Mouse (Mus musculus) testis, postnatal 14 days (tissue): ENCODE measurements around the gene Tra2b.
"Not testable (repeated sequence)": the region's sequence is repeated elsewhere in the genome, so short reads cannot be mapped to it uniquely, and the experiment has no call there.

Source experiments
- DNase-seq: peaks from one replicate; pipeline ENCODE4 v3.0.0; 2021; ENCODE audit warnings: low spot score

Tra2b gene

DNA sequence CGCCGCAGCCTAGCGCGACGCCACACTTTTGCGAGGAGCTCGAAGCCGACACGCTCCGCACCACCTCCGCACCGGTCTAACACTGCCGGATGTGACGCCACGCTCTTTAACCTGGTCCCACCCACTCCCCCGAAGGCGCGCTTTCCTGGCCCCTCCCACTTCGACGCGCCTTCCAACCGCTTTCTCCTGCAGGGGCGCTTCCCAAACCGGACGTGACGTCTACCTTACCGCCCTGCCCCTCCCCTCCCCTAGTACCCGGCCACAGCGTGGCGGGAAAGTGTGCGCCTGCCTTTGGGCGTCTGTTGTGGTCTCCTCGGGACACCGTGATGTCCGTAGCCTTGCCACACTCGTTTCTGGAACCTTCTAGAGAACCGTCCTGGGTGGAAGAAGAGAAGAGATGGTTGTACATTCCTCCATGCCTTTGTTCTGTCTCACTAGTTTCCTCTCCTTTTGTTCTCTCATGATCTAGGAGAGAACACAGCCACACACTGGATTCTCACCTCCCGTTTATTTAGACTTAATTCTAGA, at the start of gene Tra2b:
Gene Tra2b, minus strand, starts transcription at position 157 of the 528 bp plus-strand sequence.
- DNase-seq, result peak; percentile 98

DNA sequence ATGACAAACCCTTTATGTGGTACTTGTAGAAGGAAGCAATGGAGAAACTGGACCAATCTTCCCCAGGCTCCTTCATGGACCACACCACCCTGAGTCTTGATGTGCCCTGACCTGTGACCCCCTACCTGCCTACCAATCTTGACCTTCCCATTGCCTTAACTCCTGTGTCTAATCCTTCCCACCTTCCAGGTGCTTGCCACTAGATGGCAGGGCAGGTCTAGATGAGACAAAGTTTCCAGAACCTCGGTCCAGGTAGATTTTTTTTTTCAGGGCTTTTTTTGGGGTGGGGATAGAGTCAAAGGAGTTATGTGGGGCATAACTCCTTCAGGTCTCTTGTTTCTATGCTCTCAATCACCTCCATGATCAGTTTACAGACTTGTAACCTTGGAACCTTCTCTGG, 44.8 kb upstream of the Tra2b start:
- DNase-seq, result no peak

DNA sequence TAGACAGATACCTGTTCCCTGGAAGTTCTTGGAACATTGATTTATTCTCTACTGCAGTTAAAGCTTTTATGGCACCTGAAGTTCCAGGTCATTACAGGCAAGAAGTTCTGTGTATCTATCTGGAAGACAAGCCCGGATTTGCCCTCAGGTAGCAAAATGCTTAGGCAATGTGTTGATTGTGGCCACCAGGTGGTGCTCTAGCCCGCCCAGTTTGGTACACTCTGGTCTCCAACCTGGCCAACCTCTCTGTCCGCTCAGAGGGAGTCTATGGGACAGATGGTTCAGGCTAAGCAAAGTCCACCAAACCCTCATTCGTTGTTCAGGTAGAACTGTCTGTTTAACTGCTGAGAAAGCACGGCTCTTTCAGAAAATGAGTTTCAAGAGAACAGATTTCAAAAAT, 36.8 kb upstream of the Tra2b start:
- DNase-seq, result peak; percentile 31

DNA sequence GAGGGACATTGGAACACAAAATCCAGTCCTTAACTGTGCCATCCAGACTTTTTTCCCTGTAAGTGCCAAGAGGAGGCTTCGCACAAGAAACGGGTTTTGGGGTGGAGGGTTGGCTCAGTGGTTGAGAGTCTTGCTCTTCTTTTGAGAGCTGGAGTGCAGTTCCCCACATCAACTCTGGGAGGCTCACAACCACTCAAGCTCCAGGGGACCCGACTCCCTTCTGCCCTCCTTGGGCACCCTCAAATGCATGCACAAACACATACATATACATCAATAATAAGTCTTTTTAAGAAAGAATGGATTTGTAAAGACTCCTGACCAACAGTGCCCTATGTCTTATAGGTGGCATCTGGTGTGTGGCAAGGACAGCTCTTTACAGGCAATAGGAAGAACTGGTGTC, 35.6 kb upstream of the Tra2b start:
- no peak for DNase-seq

DNA sequence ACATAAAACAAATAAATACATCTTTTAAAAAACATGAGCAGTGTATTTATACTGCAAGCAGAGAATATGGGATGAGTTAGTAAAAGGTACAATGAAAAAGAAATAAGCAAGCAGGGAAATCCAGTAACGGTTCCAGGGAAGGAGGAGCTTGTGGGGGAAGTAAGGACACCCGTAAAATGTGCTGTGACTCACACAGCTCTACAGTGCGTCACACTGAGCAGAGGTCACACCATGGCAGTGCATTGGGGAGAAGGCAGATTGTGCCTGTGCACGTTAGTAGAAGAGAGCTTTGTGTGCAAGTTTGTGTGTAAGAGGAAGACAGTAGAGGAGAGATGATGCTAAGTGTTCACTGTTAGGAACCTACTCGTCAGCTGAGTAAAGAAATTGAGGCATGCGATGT, 31.1 kb upstream of the Tra2b start:
- no peak for DNase-seq

DNA sequence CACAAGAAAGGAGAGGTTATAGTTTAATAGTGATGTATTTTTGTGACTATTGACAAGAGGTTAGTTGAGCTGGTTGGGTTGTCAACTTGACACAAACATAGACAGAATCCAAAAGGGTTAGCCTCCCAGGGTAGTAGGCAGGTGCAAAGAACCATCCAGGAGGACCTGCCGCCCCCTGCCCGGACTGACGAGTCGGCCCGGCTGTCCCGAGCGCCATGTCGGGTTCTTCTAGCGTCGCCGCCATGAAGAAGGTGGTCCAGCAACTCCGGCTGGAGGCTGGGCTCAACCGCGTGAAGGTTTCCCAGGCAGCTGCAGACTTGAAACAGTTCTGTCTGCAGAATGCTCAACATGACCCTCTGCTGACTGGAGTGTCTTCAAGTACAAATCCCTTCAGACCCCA, 29.0 kb upstream of the Tra2b start:
- not testable (repeated sequence) for DNase-seq

DNA sequence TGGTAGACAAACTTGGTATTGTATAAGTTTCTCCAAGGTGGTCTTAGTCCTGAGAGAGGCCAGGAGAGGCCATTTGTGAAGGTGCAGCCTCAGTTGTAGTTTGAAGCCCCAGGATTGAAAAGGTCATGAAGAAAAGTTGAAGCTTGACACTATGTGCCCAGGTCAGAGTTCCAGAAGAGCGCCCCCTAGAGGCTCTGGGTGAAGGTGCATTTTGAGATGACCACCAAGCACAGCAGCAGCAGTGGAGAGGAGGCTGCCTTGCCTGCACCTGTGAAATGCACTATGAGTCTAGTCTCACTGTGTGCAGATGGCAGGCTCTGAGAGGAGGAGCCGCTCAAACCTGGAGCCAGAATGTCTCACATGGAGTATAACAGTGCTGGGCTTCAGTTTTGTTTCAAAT, 27.8 kb upstream of the Tra2b start:
- DNase-seq, result peak; percentile 14

DNA sequence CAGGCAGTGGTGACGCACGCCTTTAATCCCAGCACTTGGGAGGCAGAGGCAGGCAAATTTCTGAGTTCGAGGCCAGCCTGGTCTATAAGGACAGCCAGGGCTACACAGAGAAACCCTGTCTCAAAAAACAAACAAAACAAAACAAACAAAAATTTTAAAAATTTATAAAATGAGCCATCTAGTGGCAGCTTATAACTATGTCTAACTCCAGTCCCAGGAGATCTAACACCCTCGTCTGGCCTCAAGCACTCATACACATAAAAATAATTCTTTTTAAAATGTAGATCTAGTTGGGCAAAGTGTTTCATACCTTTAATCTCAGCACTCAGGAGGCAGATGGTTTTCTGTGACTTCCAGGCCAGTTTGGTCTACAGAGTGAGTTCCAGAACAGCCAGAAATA, 26.6 kb upstream of the Tra2b start:
- no peak for DNase-seq

DNA sequence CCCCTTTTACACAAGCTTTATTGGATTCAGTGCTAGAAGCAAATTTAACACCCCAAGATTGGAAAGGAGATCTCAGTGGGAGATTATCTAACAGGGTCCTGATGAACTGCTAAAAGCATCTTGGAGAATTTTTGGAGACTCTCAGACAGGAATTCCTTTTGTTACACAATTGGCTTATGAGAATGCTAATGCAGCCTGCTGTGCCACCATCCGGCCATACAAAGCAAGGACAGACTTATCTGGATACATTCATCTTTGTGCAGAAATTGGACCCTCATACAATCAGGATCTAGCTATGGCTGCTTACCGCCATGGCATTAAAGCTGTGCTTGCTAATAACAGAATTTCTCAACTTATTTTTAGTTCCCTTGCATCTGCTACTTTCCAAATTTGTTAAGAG, 23.8 kb upstream of the Tra2b start:
- no peak for DNase-seq

DNA sequence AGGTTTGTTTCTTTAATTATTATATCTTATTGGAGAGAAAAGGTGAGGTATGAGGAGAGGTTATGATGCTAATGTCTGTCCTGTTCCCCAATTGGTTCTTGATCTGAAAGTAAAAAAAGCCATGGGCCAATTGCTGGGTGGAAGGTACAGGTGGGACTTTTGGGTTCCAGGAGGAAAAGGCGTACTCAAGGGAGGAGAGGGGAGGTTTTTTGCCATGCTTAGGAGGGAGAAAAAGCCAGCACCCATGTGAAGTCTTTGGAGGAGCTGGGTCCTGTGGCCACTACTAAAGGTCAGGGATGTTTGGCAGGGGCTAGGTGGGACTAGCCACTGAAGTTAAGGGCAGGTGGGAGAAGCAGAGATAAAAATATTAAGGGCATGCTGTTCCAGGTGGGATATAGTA, 21.2 kb upstream of the Tra2b start:
- no peak for DNase-seq

DNA sequence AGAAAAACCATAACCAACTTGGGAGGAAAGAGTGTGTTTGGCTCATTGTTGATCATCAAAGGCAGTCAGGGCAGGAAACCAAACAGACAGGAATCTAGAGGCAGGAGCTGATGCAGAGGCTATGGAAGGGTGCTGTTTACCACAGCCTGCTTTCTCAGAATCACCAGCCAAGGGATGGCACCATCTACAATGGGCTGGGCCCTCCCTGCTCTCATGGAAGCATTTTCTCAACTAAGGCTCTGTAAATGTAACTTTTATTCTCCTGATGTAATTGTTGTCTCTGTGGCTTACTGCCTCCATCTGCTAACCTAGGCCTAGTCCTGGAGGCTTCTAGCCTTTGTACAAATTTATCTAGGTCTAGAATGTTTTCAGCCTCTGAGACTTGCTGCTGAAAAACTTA, 10.7 kb upstream of the Tra2b start:
- no peak for DNase-seq

DNA sequence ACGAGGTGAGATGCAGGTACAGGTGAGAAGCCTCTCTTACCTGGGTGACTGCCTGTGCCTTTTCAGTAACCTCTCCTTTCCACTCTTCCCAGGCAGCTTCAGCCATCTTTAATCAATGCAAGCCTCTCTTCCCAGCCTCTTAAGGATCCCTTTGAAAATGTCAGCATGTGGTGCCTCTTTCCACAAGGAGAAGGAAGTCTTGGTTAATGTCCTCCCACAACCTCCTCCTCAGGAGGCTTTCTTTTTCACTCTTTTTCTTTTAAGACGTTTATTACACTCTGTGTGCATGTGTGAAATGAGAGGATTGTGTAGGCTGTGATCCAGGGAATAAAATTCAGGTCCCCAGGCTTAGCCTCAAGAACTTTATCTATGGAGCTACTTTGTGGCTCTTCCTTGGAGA, 9.3 kb upstream of the Tra2b start:
- DNase-seq, result no peak

DNA sequence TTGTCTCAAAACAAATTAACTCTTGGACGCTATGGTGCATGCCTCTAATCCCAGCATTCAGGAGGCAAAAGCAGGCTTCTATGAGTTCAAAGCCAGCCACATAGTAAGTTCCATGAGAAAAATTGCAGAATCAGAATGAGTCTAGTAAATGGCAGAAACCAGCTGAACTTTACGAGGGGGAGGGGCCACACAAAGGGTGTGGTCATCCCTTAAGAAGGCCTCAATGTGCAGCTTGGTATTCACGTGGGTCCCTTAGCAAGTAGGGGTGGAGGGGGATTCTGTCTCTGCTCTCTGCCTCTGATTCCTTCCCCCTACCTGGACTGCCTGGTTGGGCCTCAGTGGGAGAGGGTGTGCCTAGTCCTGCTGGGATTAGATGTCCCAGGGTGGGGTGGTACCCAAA, 4.7 kb upstream of the Tra2b start:
- DNase-seq, result no peak

DNA sequence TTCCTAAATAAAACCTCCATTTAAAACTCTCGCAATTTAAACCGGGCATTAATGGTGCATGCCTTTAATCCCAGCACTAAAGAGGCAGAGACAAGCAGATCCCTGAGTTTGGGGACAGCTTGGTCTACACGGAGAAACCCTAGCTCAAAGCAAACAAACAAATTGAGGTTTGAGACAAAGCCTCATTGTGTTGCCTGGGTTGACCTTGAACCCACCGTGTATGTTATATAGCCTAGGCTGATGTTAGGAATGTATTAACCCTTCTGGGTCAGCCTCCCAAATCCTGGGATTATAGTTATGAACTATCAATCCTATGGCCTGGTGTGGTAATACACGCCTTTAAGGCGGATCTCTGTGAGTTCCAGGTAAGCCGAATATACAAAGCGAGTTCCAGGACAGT, 579 bp upstream of the Tra2b start:
- DNase-seq, result no peak

DNA sequence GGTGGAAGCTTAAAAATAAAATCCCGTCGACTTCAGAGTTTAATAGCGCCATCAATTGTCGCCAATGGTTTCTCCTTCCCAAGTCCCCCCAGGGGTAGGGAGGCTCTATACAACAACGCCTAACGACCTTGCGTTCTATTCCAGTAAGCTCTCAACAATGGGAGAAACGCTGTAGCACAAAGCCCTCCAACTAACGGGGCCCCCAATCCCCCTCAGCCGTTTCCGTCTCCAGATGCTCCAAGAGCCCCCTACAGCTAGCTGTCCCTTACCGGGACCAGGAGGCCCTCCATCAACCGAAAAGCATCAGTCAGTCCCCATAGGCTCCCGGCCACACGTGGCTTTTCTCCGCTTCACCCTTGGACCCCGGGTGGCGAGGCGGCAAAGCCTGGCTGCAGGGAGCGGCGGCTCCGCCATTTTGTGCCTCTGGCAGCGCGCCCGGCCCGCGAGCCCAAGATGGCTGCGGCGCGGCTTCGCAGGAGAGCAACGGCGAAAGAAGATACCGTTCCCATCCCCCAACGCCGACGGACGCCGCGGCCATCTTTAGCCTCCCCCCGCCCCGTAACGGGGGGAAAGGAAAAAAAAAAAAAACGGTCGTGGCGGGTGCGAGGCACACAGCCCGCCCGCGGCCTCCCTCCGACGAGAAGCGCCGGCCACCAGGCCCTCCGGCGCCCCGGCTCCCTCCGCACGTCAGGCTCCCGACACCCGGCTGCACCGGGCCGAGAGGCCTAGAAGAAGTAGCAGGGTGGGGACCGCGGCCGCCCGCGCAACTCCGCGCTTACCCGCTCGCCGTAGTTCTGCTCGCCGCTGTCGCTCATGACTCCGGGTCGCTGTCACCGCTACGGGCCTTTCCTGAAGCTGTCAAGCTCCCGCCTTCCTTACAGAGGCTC, 600 bp downstream of the Tra2b start:
- DNase-seq, result peak; percentile 88

DNA sequence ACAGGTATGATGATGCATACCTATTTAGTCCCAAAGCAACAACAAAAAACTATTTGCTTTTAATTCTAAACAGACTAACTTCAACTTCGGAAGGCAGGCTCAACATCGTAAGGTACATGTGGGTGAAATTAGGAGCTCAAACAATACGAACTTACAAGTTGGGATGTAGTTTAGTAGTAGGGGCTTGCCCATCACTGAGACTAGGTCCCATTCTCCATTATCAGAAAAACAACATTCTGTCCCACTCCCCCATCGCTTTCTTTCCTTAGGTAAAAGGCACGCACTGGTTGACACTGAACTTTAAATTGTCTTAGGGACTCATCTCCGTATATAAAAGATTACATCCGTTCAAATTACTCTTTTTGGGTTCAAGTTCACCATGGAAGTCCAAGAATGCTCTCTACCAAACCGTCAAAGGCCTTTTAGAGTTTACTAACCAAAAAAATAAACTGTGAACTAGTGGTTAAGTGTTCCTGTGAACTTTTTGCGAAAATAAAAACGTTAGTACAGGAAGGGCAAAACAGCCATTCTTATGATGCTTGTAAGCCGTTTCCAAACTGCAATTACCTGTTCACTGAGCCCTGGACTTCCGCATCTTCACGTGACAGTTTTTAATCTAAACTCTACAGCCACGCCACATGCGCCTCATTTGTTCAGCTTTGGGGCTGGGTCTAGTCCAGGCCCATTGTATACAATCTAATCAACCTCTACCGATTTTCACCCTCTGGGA, 1.4 kb downstream of the Tra2b start:
- no peak for DNase-seq

DNA sequence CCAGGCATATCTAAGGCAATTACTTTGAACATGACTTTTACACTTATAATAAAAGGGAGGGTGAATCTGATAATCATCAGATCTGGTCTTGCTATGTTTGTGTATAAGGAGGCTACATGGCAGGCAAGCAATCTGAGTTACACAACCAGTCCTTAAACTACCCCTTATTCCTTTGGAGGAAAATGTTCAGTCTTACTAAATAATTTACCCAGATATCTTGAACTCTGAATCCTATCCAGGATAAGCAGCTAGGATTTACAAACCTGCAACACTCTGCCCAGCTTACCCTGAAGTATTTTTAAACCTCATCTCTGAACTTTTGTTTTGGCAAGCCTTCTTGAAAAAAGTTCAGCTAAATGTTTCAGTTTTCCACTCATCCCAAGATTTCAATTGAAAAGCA, 2.7 kb downstream of the Tra2b start:
- no peak for DNase-seq

DNA sequence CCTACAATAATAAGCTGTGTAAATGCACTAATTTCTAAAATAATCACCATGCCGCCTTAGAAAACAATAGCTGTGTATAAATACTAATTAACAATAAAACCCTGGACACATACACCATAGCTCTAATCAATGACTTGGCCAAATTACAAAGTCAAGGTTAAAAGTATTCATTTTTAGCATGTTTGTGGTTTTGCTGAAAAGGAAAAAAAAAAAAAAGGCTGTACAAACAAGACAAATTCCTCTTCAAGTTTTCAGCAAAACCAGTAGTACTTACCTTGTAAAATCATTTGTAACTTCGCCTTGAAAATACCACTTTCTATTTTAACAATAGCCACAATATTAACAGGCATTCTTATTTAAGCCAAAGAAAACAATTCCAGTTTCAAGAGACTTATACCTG, 4.2 kb downstream of the Tra2b start:
- DNase-seq, result no peak

DNA sequence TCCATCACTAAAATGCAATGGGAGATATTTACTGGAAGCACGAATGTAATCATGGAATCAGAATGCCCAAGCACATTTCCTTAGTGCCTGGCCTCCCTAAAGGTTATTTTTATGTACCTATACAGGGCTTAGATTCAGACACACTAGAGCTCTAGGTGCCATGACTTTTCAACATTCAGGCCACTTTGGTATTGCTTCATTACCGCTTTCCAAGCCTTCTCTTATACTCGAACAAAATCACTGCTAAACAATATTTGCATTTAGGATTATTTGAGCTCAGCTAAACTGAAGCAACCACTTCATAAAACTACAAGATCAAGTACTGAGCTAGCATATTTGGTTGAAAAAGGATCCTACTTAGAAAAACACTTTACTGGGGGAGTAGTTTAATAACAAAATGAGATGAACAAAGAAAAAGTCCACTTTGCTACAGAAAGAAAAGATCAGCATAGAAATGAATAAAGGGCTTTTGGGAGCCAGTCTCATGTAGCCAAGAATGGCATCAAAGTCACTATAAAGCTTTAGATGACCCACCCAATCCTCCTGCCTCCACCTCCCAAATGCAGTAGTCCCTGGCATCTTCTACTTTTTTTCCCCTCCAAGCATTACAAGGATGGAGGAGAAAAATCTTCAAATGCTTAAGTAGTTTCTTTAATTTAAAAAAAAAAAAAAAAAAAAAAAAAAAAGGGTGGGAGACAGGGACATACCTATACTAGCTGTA, 5.2 kb downstream of the Tra2b start:
- DNase-seq, result no peak

DNA sequence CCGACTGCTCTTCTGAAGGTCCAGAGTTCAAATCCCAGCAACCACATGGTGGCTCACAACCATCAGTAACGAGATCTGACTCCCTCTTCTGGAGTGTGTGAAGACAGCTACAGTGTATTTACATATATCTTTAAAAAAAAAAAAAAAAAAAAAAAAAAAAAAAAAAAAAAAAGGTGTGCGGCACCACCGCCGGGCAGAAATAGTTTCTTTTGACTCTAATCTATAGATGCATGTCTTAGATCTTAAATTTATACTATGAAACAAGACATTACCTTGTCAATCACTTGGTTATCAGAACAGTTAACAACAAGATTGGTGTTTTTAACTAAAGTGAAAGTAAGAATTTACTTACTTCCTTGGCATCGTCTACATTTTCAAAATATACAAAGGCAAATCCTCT, 13.6 kb downstream of the Tra2b start:
- DNase-seq, result not testable (repeated sequence)

DNA sequence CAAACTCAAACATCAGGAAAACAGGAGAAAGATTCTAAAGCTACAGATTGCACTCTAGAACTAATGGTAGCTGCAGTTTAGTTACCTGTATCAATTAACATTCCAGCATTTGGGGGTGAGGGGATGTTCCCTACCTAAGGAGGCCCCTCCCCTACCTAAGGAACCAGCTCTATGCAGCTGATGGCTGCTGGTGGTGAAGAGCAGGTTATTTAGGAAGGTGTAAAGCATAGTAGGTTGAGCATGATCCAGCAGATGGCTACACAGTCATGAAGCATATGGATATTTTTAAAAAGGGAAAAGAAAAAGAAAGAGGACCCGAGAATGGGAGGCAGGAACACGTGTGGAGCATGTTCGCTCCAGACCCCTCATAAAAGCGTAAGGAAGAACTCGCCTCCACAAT, 15.5 kb downstream of the Tra2b start:
- no peak for DNase-seq

DNA sequence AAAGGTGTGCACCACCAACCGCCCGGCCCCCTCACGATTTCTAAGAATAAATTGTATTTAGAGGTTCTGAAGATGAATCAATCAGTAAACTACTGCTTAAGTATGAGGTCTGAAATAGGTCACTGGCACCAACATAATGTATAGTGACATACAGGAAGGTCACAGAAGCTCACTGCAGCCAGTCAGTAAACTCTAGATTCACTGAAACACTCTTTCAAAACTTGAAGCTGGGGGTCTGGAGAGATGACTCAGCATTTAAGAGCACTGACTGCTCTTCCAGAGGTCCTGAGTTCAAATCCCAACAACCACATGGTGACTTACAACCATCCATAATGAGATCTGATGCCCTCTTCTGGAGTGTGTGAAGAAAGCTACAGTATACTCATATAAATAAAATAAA, 16.1 kb downstream of the Tra2b start:
- no peak for DNase-seq
